Mouse (Mus musculus) mouse trophoblast stem cell (cell line): ENCODE results near the gene Myl6.

Experiments
- in situ Hi-C, 2 experiments: fragments of 300-500 bp; cut with MseI, MboI; formaldehyde crosslinking; loops; 2 replicates in 1 of 2; 3 replicates in 1 of 2; pipeline ENCODE4 v1.15.1; 2025

Gene Myl6

GRCm38 (mm10) chr10:128489785-128490184 lies 4.2 kb downstream of the Myl6 start:
- in situ Hi-C loops = no loop called here

DNA sequence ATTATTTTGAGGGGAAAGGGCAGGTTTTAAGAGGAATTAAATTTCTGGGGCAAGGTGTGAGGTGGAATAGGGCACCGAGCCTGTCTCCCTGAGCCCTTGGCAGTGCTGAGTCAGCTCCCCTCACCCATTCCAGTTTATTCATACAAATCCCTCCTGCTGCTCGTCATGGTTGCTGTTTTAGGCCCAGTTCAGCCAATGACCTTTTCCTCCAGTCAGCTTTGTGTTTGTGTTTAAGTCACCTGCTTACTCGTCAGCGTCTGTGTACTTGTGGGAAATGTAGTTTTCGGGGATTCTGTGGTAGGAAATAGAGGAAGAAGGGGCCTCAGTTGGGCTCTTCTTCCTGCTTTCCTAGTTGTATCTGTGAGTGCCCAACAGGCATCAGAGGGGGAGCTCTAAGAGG lies 4.6 kb downstream of the Myl6 start:
- in situ Hi-C loops = no loop called here

GRCm38 (mm10) chr10:128488776-128489175 lies 5.2 kb downstream of the Myl6 start:
- in situ Hi-C loops = no loop called here

GRCm38 (mm10) chr10:128487861-128488712 lies 5.9 kb downstream of the Myl6 start:
- in situ Hi-C loops = no loop called here

GRCm38 (mm10) chr10:128486370-128486769 lies 7.6 kb downstream of the Myl6 start:
- in situ Hi-C loops = no loop called here

GRCm38 (mm10) chr10:128474366-128474765 lies 19.6 kb downstream of the Myl6 start:
- in situ Hi-C loops = no loop called here

DNA sequence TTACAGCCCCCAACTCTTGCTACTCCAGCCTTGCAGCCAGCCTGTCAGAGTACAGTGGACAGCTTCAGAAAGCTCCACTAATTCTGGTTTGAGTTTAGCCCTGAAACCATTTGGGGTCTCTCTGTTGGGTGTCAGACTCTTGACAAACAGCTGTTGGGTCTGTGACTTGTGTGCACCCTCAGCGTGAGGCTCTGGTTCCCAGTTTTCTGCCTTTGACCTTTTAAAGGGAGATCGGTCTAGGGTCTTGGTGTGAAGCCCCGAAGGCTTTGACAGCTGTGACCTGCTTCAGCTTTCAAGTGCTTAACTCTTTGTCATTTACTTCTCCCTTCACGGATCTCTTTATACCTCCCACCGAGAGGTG lies 33.7 kb downstream of the Myl6 start:
- in situ Hi-C loops = no loop called here

DNA sequence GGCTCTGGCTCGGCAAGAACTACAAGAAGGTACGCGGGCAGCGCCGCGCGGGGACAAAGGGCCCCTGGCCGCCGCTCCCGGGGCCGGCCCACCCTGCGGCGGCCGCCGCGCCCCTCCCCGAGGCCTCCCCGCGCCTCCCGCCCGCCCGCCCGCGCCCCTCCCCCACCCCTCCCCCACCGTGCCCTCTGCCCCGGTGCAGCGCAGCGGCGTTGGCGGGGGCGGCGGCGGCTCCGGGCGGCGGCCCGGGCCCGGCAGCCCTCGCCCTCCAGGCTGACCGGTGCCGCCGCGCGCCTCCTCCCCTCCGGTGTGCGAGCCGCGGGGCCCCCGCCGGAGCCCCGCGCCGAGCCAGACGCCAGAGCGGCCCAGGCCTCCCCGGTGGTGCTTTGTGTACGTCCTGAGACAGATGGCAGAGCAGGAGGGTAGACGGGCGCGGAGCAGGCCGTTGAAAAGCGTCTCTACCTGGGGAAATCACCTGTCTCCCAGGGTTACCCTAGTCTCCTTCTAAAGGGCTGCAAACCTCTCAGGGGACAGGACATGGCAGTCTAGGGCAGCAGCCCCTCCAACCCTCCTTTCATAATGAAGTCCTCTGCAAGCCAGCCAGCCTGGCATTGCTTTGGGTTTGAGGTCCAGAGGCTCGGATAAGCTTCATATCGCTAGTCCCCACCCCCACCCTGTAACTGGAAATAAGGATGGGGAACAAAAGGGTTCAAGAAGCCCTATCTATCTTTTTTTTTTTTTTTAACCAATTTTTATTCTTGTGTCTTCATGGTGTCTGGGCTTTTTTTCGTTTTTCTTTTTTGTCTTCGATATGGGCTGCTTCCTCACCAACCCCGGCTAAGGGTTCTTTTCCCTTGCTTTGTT lies 34.3 kb downstream of the Myl6 start:
- in situ Hi-C loops = loop anchor here in 1 of 2 experiments (10.0 kb wide), 1 partner anchor 85 kb away; the partner anchor contains the start of gene Ankrd52

- in situ Hi-C loops = loop anchor here in 1 of 2 experiments (10.0 kb wide), 1 partner anchor 84 kb away; the partner anchor contains the start of gene Ankrd52
These were observed 35.1 kb downstream of the Myl6 start, which contains the start of gene Smarcc2 for GRCm38 (mm10) chr10:128458719-128459408. Gene Smarcc2 (plus strand): TSS chr10:128459248.

DNA sequence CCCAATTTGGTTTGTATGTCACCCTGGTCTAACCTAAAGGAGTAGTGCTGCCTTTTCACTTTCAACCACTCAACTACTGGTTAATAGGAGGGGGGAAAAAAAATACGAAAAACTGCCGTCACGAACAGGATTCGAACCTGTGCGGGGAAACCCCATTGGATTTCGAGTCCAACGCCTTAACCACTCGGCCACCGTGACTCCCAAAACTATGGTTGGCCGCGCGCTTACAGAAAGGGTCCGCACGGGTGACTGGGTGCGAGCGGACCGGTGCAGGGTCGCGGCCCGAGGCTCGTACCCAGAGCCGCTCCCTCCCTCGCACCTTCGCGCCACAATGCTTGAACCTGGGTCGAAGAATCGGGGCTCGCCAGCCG lies 35.6 kb downstream of the Myl6 start:
- in situ Hi-C loops = loop anchor here in 1 of 2 experiments (10.0 kb wide), 1 partner anchor 84 kb away; the partner anchor contains the start of gene Ankrd52

DNA sequence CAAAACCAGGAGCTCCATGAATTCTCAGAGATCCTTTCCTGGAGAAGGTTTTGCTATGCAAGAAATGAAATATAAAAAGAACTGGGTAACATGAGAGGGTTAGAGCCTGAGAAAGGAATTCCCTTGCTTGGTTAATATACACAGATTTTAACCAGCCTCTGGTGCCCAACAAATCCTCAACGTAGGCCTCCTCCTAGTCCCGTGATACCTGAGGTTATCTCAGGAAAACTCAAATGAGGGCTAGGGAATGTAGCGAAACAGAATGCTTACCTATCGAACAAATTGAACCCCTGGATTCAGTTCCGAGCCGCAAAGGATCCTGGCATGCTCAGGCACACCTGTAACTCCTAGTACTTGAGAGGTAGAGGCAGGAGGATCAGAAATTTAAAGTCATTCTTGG lies 36.3 kb downstream of the Myl6 start:
- in situ Hi-C loops = loop anchor here in 1 of 2 experiments (10.0 kb wide), 1 partner anchor 83 kb away; the partner anchor contains the start of gene Ankrd52

DNA sequence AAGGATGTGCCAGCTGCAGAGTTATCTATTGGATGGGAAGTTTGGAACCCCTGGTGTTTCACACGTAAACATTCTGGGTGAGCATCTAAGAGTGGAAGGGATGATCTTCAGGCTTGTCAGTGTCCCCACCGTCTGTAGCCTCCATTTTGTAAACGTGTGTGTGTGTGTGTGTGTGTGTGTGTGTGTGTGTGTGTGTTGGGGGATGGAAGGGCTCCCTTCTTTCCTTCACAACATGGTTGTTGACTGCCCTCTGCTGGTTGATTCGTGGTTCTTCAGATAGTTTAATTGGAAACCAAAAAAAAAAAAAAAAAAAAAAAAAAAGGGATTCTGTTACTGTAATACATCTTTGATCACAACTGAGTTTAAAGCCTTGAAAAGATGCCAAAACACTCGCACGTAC lies 38.7 kb downstream of the Myl6 start:
- in situ Hi-C loops = loop anchor here in 1 of 2 experiments (10.0 kb wide), 1 partner anchor 80 kb away; the partner anchor contains the start of gene Ankrd52

GRCm38 (mm10) chr10:128454471-128454870 lies 39.5 kb downstream of the Myl6 start:
- in situ Hi-C loops = loop anchor here in 1 of 2 experiments (10.0 kb wide), 1 partner anchor 80 kb away; the partner anchor contains the start of gene Ankrd52

- in situ Hi-C loops = loop anchor here in 1 of 2 experiments (10.0 kb wide), 1 partner anchor 76 kb away; the partner anchor contains the start of gene Ankrd52
These were observed 42.9 kb downstream of the Myl6 start for GRCm38 (mm10) chr10:128451014-128451413.

DNA sequence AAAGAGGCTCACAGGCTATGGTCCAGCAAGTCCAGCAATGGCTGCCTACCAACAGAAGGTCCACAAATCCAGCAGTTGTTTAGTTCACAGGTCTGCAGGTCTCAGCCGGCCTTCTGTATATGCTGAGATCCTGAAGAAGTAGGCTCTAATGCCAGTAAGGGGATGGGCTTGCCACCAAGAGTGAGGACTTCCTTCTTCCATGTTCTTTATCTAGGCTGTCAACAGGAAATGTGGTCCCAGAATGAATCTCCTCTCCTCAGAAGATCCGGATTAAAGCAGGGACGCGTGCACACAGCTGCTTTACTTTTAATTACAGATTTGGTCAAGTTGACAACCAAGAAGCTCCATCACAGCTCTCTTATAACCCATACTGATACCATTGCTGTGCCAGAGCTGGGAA lies 48.5 kb downstream of the Myl6 start:
- in situ Hi-C loops = no loop called here

DNA sequence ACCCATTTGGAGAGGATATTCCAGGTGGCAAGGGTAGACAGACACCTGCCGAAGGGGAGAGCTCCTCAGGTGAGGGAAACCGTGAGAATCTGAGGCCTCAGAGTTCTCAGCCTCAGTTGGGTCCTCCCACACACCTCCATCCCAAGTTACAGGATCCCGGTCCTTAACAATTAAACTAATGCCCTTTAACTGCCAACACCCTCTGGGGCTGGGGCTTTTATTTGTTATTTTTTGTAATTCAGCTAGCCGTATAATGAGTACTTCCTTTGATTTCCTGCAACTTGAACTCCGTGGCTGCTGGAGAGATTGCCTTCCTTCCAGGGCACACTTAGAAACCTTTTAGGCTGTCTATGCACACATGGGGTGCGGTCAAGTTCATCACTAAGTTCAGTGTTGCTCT lies 49.6 kb downstream of the Myl6 start:
- in situ Hi-C loops = no loop called here

- in situ Hi-C loops = no loop called here
These were observed 51.2 kb downstream of the Myl6 start for GRCm38 (mm10) chr10:128442718-128443117.

DNA sequence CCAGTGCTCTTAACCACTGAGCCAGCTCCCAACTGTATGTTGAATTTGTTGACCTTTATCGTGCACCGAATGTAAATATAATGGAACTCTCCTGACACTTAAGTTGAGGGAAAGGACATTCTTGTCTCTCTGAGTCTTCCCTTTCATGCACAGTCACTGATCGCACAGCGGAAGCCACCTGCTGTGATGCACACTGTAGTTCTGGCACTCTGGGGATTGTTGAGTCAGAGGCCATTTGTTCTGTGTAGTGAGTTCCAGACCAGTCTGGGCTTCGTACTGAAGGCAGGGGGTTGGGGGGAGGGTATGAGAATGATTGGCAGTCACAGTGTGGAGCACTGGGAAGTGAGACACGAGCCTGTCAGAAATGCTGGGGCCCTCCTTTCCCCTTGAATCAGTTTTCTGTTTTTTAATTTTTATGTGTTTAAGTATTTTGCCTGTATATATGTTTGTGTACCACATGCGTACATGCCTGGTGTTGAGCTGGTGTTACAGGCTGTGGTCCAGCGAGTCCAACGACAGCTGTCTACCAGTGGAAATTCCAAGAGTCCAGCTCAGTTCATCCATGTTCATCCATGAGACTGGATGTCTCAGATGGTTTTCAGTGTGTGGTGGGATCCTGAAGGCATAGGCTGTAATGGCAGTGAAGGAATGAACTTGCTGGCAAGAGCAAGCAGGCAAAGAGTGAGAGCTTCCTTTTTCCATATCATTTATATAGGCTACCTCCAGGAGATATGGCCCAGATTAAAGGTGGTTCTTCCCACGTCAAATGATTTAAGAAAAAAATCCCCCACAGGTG lies 52.4 kb downstream of the Myl6 start:
- in situ Hi-C loops = no loop called here
